Mouse (Mus musculus): ENCODE results near the gene Alk.

Gene Alk

GRCm38 (mm10) chr17:72023323-72023722 lies 581.1 kb downstream of the Alk start:
- no peak for DNase-seq (ENCODE audit: low spot score)

- no peak for DNase-seq (ENCODE audit: low spot score)
These were observed 582.4 kb downstream of the Alk start for GRCm38 (mm10) chr17:72021733-72022669.

GRCm38 (mm10) chr17:72017329-72017728 lies 587.1 kb downstream of the Alk start:
- DNase-seq (ENCODE audit: low spot score) = no peak

DNA sequence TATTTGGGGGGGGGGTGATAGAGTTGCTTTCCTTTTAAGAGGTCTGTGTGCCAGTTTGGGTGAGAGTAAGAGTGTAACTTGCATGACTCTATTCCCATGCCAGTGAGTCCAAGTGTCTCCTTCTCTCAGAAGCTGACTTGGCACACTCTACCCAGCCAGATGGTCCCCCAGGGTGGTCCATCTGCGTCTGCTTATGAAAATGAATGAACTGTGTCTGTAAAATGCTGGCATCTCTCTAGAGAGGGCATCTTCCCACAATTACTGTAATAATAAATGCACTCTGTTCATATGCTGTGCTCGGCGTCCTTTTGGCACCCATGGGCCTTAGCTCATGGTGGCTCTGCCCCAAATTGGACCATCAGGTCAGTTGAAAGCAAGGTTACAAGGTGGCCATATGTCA lies 589.2 kb downstream of the Alk start:
- DNase-seq (ENCODE audit: low spot score) = no peak

DNA sequence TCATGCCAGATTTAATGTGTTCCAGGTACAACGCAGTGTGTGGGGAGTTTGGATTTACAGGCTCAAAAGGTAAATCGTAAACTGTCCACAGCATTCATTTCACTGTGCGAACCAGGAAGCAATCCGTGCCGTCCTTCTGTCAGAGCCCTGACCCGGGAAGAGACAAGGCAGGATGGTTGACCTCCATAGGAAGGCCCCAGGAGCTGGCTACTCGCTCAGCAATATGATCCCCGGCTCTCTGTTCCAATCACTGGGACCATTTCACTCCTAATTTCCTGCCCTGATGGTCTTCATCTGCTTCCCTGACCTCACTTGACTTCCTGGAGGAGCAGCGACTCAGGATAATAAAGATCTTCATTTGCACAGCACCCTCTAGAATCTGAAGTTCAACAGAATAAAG lies 591.7 kb downstream of the Alk start:
- no peak for DNase-seq (ENCODE audit: low spot score)

DNA sequence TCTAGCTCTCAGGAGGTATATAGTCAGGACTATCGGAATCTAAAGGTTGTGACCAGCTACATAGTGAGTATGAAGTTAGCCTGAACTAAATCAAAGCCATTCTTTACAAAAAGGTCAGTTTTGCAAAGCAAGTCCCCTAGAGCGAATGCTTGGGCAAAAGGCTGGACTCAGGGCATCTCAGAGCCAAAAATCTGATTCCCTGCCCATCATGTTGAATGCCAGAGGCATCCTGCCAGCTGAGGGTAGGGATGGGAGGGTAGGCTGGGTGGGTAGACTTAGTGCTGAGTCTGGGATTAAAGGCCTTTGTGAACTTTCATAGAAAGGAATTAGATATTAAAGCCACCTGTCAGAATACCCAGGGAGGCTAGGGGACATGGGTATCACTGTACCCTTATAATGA lies 594.6 kb downstream of the Alk start:
- no peak for DNase-seq (ENCODE audit: low spot score)

DNA sequence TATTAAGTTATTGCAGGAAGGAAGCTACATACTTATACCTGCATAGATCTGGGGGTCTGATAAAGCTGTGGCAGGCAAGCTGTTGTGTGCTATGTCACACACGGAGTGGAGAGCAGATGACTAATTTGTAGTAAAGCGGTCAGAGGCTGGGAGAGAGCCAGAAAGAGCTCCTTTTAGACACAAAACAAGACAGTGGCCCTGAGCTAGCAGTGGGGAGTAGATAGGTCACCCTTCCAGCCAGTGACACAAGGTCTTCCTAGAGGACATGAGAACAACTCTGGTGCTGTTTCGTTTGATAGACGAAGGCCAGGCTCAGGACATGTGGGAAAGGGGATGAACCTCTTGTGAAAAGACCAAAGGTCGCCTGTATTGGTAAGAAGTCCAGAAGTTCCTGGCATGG lies 596.0 kb downstream of the Alk start:
- DNase-seq (ENCODE audit: low spot score) = no peak

- DNase-seq (ENCODE audit: low spot score) = no peak
These were observed 599.1 kb downstream of the Alk start for GRCm38 (mm10) chr17:72005365-72005764.

GRCm38 (mm10) chr17:71999527-72000482 lies 604.6 kb downstream of the Alk start:
- no peak for DNase-seq (ENCODE audit: low spot score)

- DNase-seq (ENCODE audit: low spot score) = no peak
These were observed 606.7 kb downstream of the Alk start for GRCm38 (mm10) chr17:71997680-71998079.

DNA sequence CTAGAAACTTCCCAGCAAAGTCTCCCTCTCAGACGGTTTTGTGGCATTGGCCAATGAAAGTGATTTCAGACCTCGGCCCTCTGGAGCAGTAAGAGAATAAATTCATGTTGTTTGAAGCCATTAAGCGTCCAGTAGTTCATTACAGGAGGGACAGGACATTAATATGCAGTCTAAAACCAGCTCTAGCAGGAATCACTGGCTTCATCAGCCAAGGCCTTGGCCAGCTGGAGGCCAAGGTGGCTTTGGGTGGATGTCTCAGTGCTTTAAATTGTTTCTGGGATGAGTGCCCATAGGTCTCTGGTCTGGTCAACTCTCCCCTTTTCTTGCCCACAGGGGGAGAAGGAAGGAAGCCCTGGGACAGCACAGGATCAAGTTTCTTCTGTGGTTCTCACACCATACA lies 608.9 kb downstream of the Alk start:
- no peak for DNase-seq (ENCODE audit: low spot score)

- DNase-seq (ENCODE audit: low spot score) = no peak
These were observed 610.3 kb downstream of the Alk start for GRCm38 (mm10) chr17:71994144-71994543.

GRCm38 (mm10) chr17:71993011-71993410 lies 611.4 kb downstream of the Alk start:
- no peak for DNase-seq (ENCODE audit: low spot score)

GRCm38 (mm10) chr17:71991260-71991659 lies 613.2 kb downstream of the Alk start:
- DNase-seq (ENCODE audit: low spot score) = no peak

- DNase-seq (ENCODE audit: low spot score) = no peak
These were observed 614.2 kb downstream of the Alk start for GRCm38 (mm10) chr17:71990176-71990720.

DNA sequence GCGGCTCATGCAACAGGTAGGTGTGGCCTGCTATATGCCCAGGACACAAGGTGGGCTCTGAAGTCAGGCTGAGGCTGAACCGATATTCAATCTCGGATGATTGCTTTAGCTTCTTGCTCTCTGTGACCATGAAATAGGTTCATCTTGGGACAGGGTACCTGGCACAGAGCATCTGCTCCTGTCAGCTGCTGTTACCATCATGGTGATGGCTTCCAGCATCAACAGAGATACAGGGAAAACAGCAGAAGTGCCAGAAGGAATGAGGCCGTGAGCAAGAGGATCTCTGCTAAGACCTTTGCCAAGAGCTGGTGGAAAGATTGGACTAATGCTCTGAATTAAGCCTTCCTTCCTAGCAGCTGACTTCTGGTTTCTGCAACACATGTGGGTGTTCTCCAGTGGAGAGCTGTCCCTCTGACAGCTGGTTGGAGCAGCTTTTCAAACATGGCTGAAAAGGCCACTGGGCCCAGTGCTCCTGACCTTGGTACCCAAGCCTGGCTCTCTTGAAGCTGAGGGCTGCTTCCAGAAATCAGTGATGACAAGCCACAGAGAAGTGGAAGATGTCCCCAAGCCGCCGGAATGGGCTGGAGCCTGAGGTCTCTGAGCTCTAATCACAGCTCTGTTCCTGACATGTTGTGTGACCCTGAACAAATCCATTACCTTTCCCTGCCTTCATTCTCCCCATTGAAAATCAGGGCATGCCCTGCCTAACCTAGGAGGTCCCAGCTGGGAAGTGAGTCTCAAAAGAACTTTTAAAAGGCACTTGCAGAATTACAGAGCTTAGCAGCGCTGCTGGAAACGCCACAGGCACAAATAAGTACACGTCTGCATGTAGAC lies 615.5 kb downstream of the Alk start:
- no peak for DNase-seq (ENCODE audit: low spot score)

- no peak for DNase-seq (ENCODE audit: low spot score)
These were observed 617.4 kb downstream of the Alk start for GRCm38 (mm10) chr17:71986998-71987397.

DNA sequence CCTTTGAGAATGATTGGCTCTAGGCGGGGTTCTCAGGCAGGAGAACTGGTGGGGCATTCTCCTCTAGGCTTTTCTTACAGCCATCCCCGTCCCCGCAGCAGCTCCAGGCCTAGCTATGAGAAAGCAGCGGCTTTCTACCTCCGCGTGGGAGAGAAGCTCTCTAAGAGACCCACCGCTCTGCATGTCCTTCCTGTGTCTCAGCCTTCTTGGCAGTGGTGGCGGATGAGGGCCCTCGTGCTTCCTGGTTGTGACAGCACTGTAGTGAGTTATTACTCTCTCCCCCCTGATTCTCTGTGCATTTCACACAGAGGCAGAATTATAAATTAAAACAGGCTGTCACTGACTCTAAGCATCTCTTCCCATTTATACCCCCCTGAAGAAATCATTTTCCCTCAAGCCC lies 618.0 kb downstream of the Alk start:
- DNase-seq (ENCODE audit: low spot score) = no peak

DNA sequence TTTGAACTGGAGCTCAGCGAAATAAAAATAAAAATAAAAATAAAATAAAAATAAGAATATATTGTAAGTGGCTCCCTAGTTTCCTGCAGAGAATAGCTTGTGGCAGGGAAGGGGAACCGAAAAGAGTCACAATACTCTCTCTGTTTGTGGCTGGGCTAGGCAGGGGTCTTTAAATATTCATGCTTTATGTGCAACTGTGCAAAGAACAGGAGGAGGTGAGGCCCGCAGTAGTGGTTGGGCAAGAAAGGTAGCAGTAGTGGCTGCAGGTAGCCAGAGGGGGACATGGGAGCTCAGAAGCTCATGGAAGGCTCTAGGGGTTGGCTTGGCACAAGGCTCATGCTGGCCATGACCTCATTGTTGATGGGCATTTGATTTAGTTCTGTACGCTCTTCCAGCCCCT lies 623.2 kb downstream of the Alk start:
- no peak for DNase-seq (ENCODE audit: low spot score)

DNA sequence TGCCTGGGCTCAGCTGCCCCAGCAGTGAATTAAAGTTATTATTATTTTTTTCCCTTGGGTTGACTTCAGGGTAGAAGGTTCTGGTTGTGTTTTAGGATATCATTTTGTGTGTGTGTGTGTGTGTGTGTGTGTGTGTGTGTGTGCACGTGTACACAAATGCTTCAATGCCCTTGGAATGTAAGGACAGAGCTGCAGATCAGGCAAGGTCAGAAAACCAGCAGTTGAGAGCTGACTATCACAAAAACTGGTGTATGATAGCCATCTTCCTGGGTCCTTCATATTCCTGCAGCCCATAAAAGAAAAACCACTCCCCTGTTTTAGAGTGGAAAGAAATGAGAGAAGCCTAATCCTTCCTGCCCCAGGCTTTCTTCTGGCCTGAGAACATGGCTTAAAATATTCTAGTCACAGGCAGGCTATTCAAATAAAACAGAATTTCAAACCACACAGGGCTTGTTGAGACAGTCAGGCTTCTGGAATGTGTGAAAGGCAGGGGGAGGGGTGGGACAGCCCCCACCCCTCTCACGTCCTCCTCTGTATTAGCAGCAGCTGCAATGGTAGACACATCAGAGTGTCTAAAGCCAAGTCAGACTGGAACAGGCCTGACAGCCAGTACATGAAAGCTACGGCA lies 623.8 kb downstream of the Alk start:
- no peak for DNase-seq (ENCODE audit: low spot score)

DNA sequence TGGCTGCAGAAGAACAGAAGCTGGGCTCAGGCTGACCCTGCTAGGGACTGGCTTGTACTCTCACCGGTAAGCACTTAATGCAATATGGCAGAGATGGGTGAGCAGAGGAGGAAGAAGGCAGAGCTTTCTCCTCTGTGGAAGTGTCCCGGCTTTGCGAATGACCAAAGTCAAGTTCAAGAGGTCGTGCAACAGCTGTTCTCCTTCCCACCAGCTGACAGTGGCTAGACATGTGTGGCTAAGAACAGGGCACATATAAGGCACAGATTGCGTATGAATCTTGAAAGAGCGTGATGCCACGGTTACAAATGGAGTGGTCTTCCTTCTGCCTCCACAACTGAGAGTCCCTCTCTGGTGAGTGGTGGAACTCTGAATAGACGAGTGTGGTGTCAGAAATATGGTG lies 625.3 kb downstream of the Alk start:
- DNase-seq (ENCODE audit: low spot score) = no peak
